Mouse (Mus musculus) stomach, embryonic 16.5 days (tissue): ENCODE data around the gene Evi5l. TPM values are rescaled to one million over a fixed set of nuclear protein-coding genes. Genes with fewer than 3 reads are reported as not detected.

Experiments
- ATAC-seq: fragments of 200-750 bp; cut with Nextera tagmentation; 2 replicates; pipeline ENCODE4 v1.8.0; 2017; ENCODE audit warnings: moderate number of reproducible peaks, moderate TSS enrichment; ENCODE audit not compliant: insufficient read depth, low FRiP score
- H3K27ac ChIP-seq: fragments of 300-500 bp; sonication (generic); 2 replicates; pipeline ENCODE4 v1.5.1; 2014; ENCODE audit warnings: low read length
- H3K27me3 ChIP-seq: fragments of 300-500 bp; sonication (generic); 2 replicates; pipeline ENCODE4 v1.6.1; 2014; ENCODE audit warnings: low read length, control low read depth, mixed read lengths; ENCODE audit not compliant: control insufficient read depth, insufficient read depth
- H3K36me3 ChIP-seq: fragments of 300-500 bp; sonication (generic); 2 replicates; pipeline ENCODE4 v1.6.1; 2014; ENCODE audit warnings: low read length; ENCODE audit not compliant: control insufficient read depth, insufficient read depth
- H3K4me1 ChIP-seq: fragments of 300-500 bp; sonication (generic); 2 replicates; pipeline ENCODE4 v1.6.1; 2014; ENCODE audit warnings: low read length, control low read depth, mixed read lengths; ENCODE audit not compliant: control insufficient read depth, insufficient read depth
- H3K4me2 ChIP-seq: fragments of 300-500 bp; sonication (generic); 2 replicates; pipeline ENCODE4 v1.6.1; 2014; ENCODE audit warnings: low read depth, low read length, mixed read lengths
- H3K4me3 ChIP-seq: fragments of 300-500 bp; sonication (generic); replicated peaks from 2 replicates; pipeline ENCODE4 v1.5.1; 2014; ENCODE audit warnings: mild to moderate bottlenecking, low read length
- H3K9ac ChIP-seq: fragments of 300-500 bp; sonication (generic); 2 replicates; pipeline ENCODE4 v1.6.1; 2014; ENCODE audit warnings: low read length
- H3K9me3 ChIP-seq: fragments of 300-500 bp; sonication (generic); replicated peaks from 2 replicates; pipeline ENCODE4 v1.6.1; 2016; ENCODE audit warnings: low read length, control low read depth; ENCODE audit not compliant: control insufficient read depth
- WGBS: fragments of 180-500 bp; shearing (Covaris S2); extraction: QIAGEN DNeasy Blood & Tissue Kit; methylation state at CpG from one replicate; pipeline ENCODE4 v1.1.7; 2014; 5-methylcytosine and 5-hydroxymethylcytosine counted together
- polyA plus RNA-seq: library from polyadenylated mRNA; unstranded; fragments of >200 nt; fragmentation: Nextera tagmentation; extraction: Ambion mirVana; gene quantifications from 2 replicates; pipeline ENCODE4 v1.2.1, GENCODE M21; 2015

The Evi5l gene
- polyA plus RNA-seq, 1 experiment from 2014 or later: 22.2 TPM

GRCm38 (mm10) chr8:4213210-4214005 is 47.0 kb downstream of the Evi5l start:
- Histone ChIP-seq H3K9ac (peak overlapping the region; percentile 71), H3K36me3 (0 out of 2 replicates have a peak, but pooled peaks cover 6% of the 10 kb centered on the region), H3K4me1 (peaks cover 14% of the 10 kb centered on the region), H3K27me3 (peaks cover 20% of the 10 kb centered on the region; the same call in 1 of the 2 replicates), H3K4me3 (peak overlapping the region; percentile 49), H3K9me3 (0 out of 2 replicates have a peak, but pooled peaks cover 5% of the 10 kb centered on the region), H3K4me2 (peak overlapping the region; percentile 96), H3K27ac (peak overlapping the region; percentile 46)
- ATAC-seq: peak; percentile 81
- 5% methylated on average over 18 of the region's 18 CpGs for WGBS

- peaks cover 20% of the 10 kb centered on the region; the same call in 1 of the 2 replicates for H3K27me3 ChIP-seq
- peaks cover 14% of the 10 kb centered on the region for H3K4me1 ChIP-seq
- peak; percentile 72 for ATAC-seq
- H3K4me3 ChIP-seq: peak overlapping the region; percentile 49
- H3K36me3 ChIP-seq: 0 out of 2 replicates have a peak, but pooled peaks cover 6% of the 10 kb centered on the region
- peak overlapping the region; percentile 46; the same call in 1 of the 2 replicates for H3K27ac ChIP-seq
- H3K9ac ChIP-seq: peak overlapping the region; percentile 59
- WGBS: 11% methylated on average over 33 of the region's 33 CpGs
- H3K9me3 ChIP-seq: 0 out of 2 replicates have a peak, but pooled peaks cover 3% of the 10 kb centered on the region
- H3K4me2 ChIP-seq: peak overlapping the region; percentile 96
Measured at GRCm38 (mm10) chr8:4214006-4214980, 47.9 kb downstream of the Evi5l start.

DNA sequence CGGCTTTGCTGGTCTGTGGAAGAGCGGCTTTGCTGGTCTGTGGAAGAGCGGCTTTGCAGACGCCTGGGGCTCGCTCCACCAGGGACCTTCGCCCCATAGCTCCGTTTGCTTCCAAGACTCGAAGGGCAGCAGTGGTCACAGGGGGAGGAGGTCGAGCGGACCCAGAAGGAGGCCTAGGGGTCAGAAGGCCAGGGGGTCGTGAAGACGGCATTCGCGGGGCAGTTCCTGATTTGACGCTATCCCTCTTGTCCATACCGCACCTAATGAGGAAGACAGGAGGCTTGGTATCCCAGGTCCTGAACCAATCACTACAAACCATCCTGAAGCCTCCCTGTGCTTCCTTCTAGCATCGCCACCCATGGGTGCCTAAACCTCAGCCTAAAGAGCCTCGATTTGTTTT is 49.9 kb downstream of the Evi5l start:
- no peak for ATAC-seq
- Histone ChIP-seq H3K9me3 (no peaks in the 10 kb centered on the region), H3K9ac (peak overlapping the region; percentile 66), H3K4me3 (peak overlapping the region; percentile 50), H3K4me1 (peaks cover 14% of the 10 kb centered on the region), H3K4me2 (peak overlapping the region; percentile 64), H3K27ac (no peak overlapping the region), H3K27me3 (peaks cover 20% of the 10 kb centered on the region; the same call in 1 of the 2 replicates), H3K36me3 (no peaks in the 10 kb centered on the region)
- WGBS: 12% methylated on average over 18 of the region's 18 CpGs

- H3K9me3 ChIP-seq: no peaks in the 10 kb centered on the region
- peak within 1 kb of the TSS; percentile 50 for H3K4me3 ChIP-seq
- ATAC-seq: peak; percentile 14; the same call in 1 of the 2 replicates
- peaks cover 20% of the 10 kb centered on the region; the same call in 1 of the 2 replicates for H3K27me3 ChIP-seq
- no peaks in the 10 kb centered on the region for H3K36me3 ChIP-seq
- peaks cover 14% of the 10 kb centered on the region for H3K4me1 ChIP-seq
- H3K27ac ChIP-seq: no peak within 1 kb of the TSS
- H3K9ac ChIP-seq: peak within 1 kb of the TSS; percentile 66
- H3K4me2 ChIP-seq: peak within 1 kb of the TSS; percentile 64
- 2% methylated on average over 44 of the region's 44 CpGs for WGBS
Measured at GRCm38 (mm10) chr8:4216791-4217621, 50.6 kb downstream of the Evi5l start, which contains the start of gene Prr36. TSS of gene Prr36 (minus strand) at chr8:4217459.

- no peak overlapping the region for H3K9ac ChIP-seq
- H3K4me3 ChIP-seq: no peak overlapping the region
- WGBS: 89% methylated on average over 3 of the region's 3 CpGs
- no peak for ATAC-seq
- no peaks in the 10 kb centered on the region for H3K9me3 ChIP-seq
- H3K4me2 ChIP-seq: no peak overlapping the region
- H3K27me3 ChIP-seq: peaks cover 20% of the 10 kb centered on the region; the same call in 1 of the 2 replicates
- no peak overlapping the region for H3K27ac ChIP-seq
- 0 out of 2 replicates have a peak, but pooled peaks cover under 1% of the 10 kb centered on the region for H3K4me1 ChIP-seq
- no peaks in the 10 kb centered on the region for H3K36me3 ChIP-seq
Measured at GRCm38 (mm10) chr8:4219617-4220016, 53.2 kb downstream of the Evi5l start.

- no peaks in the 10 kb centered on the region for H3K9me3 ChIP-seq
- 0 out of 2 replicates have a peak, but pooled peaks cover 4% of the 10 kb centered on the region for H3K4me1 ChIP-seq
- no peaks in the 10 kb centered on the region for H3K36me3 ChIP-seq
- H3K4me2 ChIP-seq: no peak overlapping the region
- H3K9ac ChIP-seq: no peak overlapping the region
- H3K27ac ChIP-seq: no peak overlapping the region
- no peak for ATAC-seq
- peaks cover 14% of the 10 kb centered on the region; the same call in 1 of the 2 replicates for H3K27me3 ChIP-seq
- H3K4me3 ChIP-seq: no peak overlapping the region
Measured at GRCm38 (mm10) chr8:4222059-4222458, 55.7 kb downstream of the Evi5l start.

DNA sequence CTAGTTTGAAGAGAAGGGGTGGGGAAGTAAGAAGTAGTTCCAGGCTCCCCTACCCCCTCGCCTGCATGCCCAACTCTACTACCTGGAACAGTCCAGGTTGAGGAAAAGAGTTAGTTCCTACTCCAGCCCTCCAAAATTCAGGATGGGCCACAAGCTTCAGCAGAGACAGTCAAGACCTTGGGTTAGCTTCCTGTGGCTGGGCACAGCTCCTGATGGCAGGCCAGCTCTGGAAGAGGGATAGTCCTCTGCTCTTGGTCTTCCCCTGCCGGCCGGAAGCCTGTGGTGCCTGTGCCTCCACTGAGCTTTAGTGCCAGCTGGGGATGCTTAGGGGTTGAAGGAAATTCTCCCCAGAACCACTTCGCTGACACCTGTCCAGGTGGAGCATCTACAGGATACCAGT is 60.0 kb downstream of the Evi5l start:
- H3K9ac ChIP-seq: peak overlapping the region; percentile 75
- WGBS: 29% methylated on average over 4 of the region's 4 CpGs
- peak overlapping the region; percentile 62 for H3K4me2 ChIP-seq
- H3K4me1 ChIP-seq: 0 out of 2 replicates have a peak, but pooled peaks cover 4% of the 10 kb centered on the region
- H3K36me3 ChIP-seq: no peaks in the 10 kb centered on the region
- peaks cover 6% of the 10 kb centered on the region; the same call in 1 of the 2 replicates for H3K27me3 ChIP-seq
- peak; percentile 16; the same call in 1 of the 2 replicates for ATAC-seq
- no peak overlapping the region for H3K27ac ChIP-seq
- peak overlapping the region; percentile 51 for H3K4me3 ChIP-seq
- no peaks in the 10 kb centered on the region for H3K9me3 ChIP-seq

GRCm38 (mm10) chr8:4226739-4227347 is 60.5 kb downstream of the Evi5l start, which contains the start of gene Lrrc8e:
TSS of gene Lrrc8e (plus strand) at chr8:4226827.
- H3K4me2 ChIP-seq: peak within 1 kb of the TSS; percentile 62
- H3K4me3 ChIP-seq: peak within 1 kb of the TSS; percentile 51
- no peaks in the 10 kb centered on the region for H3K36me3 ChIP-seq
- no peaks in the 10 kb centered on the region for H3K9me3 ChIP-seq
- no peak within 1 kb of the TSS for H3K27ac ChIP-seq
- ATAC-seq: peak; percentile 87
- WGBS: 6% methylated on average over 33 of the region's 33 CpGs
- H3K27me3 ChIP-seq: peaks cover 6% of the 10 kb centered on the region; the same call in 1 of the 2 replicates
- 0 out of 2 replicates have a peak, but pooled peaks cover 4% of the 10 kb centered on the region for H3K4me1 ChIP-seq
- H3K9ac ChIP-seq: peak within 1 kb of the TSS; percentile 75
